In genomic region chr17:90695086-90695584, GRCm38 (mm10) we compare ENCODE assay signal across 29 mouse cellular contexts.
A peak's percentile ranks its signal among the peaks of the same experiment; 100 is the strongest.
DNase-seq lines count a peak whose midpoint lies in the region; ATAC-seq and TF ChIP-seq lines count a peak whose summit lies in the region.
"Had no signal": no experiment of that assay in that cellular context is flagged by ENCODE, and none has a peak within 500 bp of the region (broad histone marks: within the 10 kb centered on the region; RNA-seq: fewer than 3 reads in every experiment).

No protein-coding gene starts in this region.

- no peak for ATAC-seq in cerebellum, adult (ENCODE audit: insufficient number of reproducible peaks, low FRiP score, low TSS enrichment)
- ATAC-seq in forebrain, postnatal 0 days = no peak
- ATAC-seq in hindbrain, embryonic 14.5 days (ENCODE audit: low FRiP score) = no peak
- no peak for ATAC-seq in hindbrain, embryonic 16.5 days
- ATAC-seq in midbrain, embryonic 15.5 days (replicated peaks) = no peak
- ATAC-seq in midbrain, postnatal 0 days (ENCODE audit: low FRiP score) = no peak
- ATAC-seq: intestine, embryonic 16.5 days; Patski had no signal

- no peaks in the 10 kb centered on the region for H3K9me3 ChIP-seq in forebrain, embryonic 10.5 days
- no peaks in the 10 kb centered on the region for H3K9me3 ChIP-seq in forebrain, postnatal 0 days (ENCODE audit: low read length)
- H3K9me3 ChIP-seq in hindbrain, embryonic 14.5 days (ENCODE audit: control insufficient read depth, low read length) = no peaks in the 10 kb centered on the region
- H3K9me3 ChIP-seq in hindbrain, embryonic 16.5 days (ENCODE audit: control insufficient read depth, low read length) = no peaks in the 10 kb centered on the region
- H3K9me3 ChIP-seq in midbrain, embryonic 15.5 days = no peaks in the 10 kb centered on the region
- H3K9me3 ChIP-seq in midbrain, postnatal 0 days (ENCODE audit: low read length) = no peaks in the 10 kb centered on the region
- H3K9me3 ChIP-seq: embryonic facial prominence, embryonic 12.5 days; G1E; limb, embryonic 12.5 days; liver, embryonic 15.5 days; neural tube, embryonic 15.5 days; stomach, embryonic 15.5 days had no signal

- no peaks in the 10 kb centered on the region for H3K36me3 ChIP-seq in forebrain, embryonic 10.5 days (replicated peaks)
- H3K36me3 ChIP-seq in forebrain, postnatal 0 days (ENCODE audit: insufficient read depth) = no peaks in the 10 kb centered on the region
- H3K36me3 ChIP-seq in hindbrain, embryonic 14.5 days (replicated peaks; ENCODE audit: control insufficient read depth, insufficient read depth) = no peaks in the 10 kb centered on the region
- H3K36me3 ChIP-seq in hindbrain, embryonic 16.5 days (ENCODE audit: control insufficient read depth, insufficient read depth, low read length) = no peaks in the 10 kb centered on the region
- no peaks in the 10 kb centered on the region for H3K36me3 ChIP-seq in midbrain, embryonic 15.5 days (replicated peaks)
- no peaks in the 10 kb centered on the region for H3K36me3 ChIP-seq in midbrain, postnatal 0 days (ENCODE audit: insufficient read depth, low read length)
- H3K36me3 ChIP-seq: embryonic facial prominence, embryonic 12.5 days; G1E; limb, embryonic 12.5 days; liver, embryonic 15.5 days; neural tube, embryonic 15.5 days; stomach, embryonic 15.5 days had no signal

- H3K27ac ChIP-seq in forebrain, embryonic 10.5 days = peak overlapping the region; percentile 78
- no peak overlapping the region for H3K27ac ChIP-seq in forebrain, postnatal 0 days (ENCODE audit: low read depth, low read length)
- H3K27ac ChIP-seq in hindbrain, embryonic 14.5 days = peak overlapping the region; percentile 79; the same call in 1 of the 2 replicates
- no peak overlapping the region for H3K27ac ChIP-seq in hindbrain, embryonic 16.5 days (ENCODE audit: low read depth, low read length)
- peak overlapping the region; percentile 65; the same call in 1 of the 2 replicates for H3K27ac ChIP-seq in midbrain, embryonic 15.5 days
- H3K27ac ChIP-seq in midbrain, postnatal 0 days (ENCODE audit: low read depth, low read length) = no peak overlapping the region
- H3K27ac ChIP-seq: kidney, postnatal 0 days; liver, embryonic 15.5 days; stomach, embryonic 15.5 days had no signal

- no peak overlapping the region for H3K9ac ChIP-seq in forebrain, postnatal 0 days
- H3K9ac ChIP-seq in hindbrain, embryonic 14.5 days = no peak overlapping the region
- no peak overlapping the region for H3K9ac ChIP-seq in hindbrain, embryonic 16.5 days (ENCODE audit: low read depth, low read length)
- no peak overlapping the region for H3K9ac ChIP-seq in midbrain, embryonic 15.5 days
- no peak overlapping the region for H3K9ac ChIP-seq in midbrain, postnatal 0 days (replicated peaks; ENCODE audit: low read length, poor library complexity, severe bottlenecking)
- H3K9ac ChIP-seq: embryonic facial prominence, embryonic 12.5 days; limb, embryonic 12.5 days; liver, embryonic 15.5 days; lung, embryonic 14.5 days; neural tube, embryonic 15.5 days; stomach, embryonic 15.5 days had no signal

- peak; percentile 39 to 40 for DNase-seq in cerebellum, adult 18-20 months
- no peak for DNase-seq in forebrain, embryonic 10.5 days (ENCODE audit: extremely low spot score, low spot score)
- no peak for DNase-seq in forebrain, postnatal 0 days
- no peak for DNase-seq in hindbrain, embryonic 14.5 days (ENCODE audit: low spot score)
- no peak for DNase-seq in midbrain, postnatal 0 days (ENCODE audit: low spot score)
- DNase-seq: adrenal gland, postnatal 10 days; embryo, embryonic 11 days; gastrocnemius, postnatal 36 days; heart, adult 18-20 months; heart, postnatal 36 days; kidney, adult 8-10 months; kidney, postnatal 4 days; lung, embryonic 14.5 days; lung, postnatal 14 days; retina, postnatal 1 day; right cerebral cortex, postnatal 25 days had no signal

- H3K27me3 ChIP-seq in forebrain, embryonic 10.5 days (ENCODE audit: poor library complexity, severe bottlenecking) = peaks cover 66% of the 10 kb centered on the region
- no peaks in the 10 kb centered on the region for H3K27me3 ChIP-seq in forebrain, postnatal 0 days (ENCODE audit: insufficient read depth, low read length)
- no peaks in the 10 kb centered on the region for H3K27me3 ChIP-seq in hindbrain, embryonic 14.5 days (ENCODE audit: control insufficient read depth, insufficient read depth, low read length)
- no peaks in the 10 kb centered on the region for H3K27me3 ChIP-seq in hindbrain, embryonic 16.5 days (replicated peaks; ENCODE audit: control insufficient read depth, insufficient read depth, low read length)
- no peaks in the 10 kb centered on the region for H3K27me3 ChIP-seq in midbrain, embryonic 15.5 days (replicated peaks)
- no peaks in the 10 kb centered on the region for H3K27me3 ChIP-seq in midbrain, postnatal 0 days (ENCODE audit: insufficient read depth, low read length)
- H3K27me3 ChIP-seq: embryonic facial prominence, embryonic 12.5 days; limb, embryonic 12.5 days; liver, embryonic 15.5 days; neural tube, embryonic 15.5 days; stomach, embryonic 15.5 days had no signal

- 97% methylated on average over 5 of the region's 5 CpGs for WGBS in forebrain, embryonic 10.5 days
- WGBS in forebrain, postnatal 0 days = 76% methylated on average over 5 of the region's 5 CpGs
- 80% methylated on average over 5 of the region's 5 CpGs for WGBS in hindbrain, embryonic 14.5 days
- WGBS in hindbrain, embryonic 16.5 days = 79% methylated on average over 5 of the region's 5 CpGs
- 88% methylated on average over 5 of the region's 5 CpGs for WGBS in midbrain, embryonic 15.5 days
- WGBS in midbrain, postnatal 0 days = 88% methylated on average over 5 of the region's 5 CpGs

- no peak for TF ChIP-seq CTCF in forebrain, postnatal 0 days (IDR thresholded peaks at IDR 0.05; ENCODE audit: low read depth)
- TF ChIP-seq CTCF in midbrain, postnatal 0 days (IDR thresholded peaks at IDR 0.05) = no peak

- H3K4me2 ChIP-seq in forebrain, postnatal 0 days (ENCODE audit: low read depth) = no peak overlapping the region
- no peak overlapping the region for H3K4me2 ChIP-seq in hindbrain, embryonic 14.5 days (replicated peaks)
- H3K4me2 ChIP-seq in hindbrain, embryonic 16.5 days (ENCODE audit: low read length) = no peak overlapping the region
- no peak overlapping the region for H3K4me2 ChIP-seq in midbrain, embryonic 15.5 days
- no peak overlapping the region for H3K4me2 ChIP-seq in midbrain, postnatal 0 days (ENCODE audit: low read depth, low read length, poor library complexity, severe bottlenecking)
- H3K4me2 ChIP-seq: embryonic facial prominence, embryonic 12.5 days; heart, embryonic 11.5 days; limb, embryonic 12.5 days; liver, embryonic 15.5 days; lung, embryonic 14.5 days; neural tube, embryonic 15.5 days; stomach, embryonic 15.5 days had no signal

- peaks cover 41% of the 10 kb centered on the region for H3K4me1 ChIP-seq in forebrain, embryonic 10.5 days
- no peaks in the 10 kb centered on the region for H3K4me1 ChIP-seq in forebrain, postnatal 0 days (ENCODE audit: insufficient read depth)
- H3K4me1 ChIP-seq in hindbrain, embryonic 14.5 days (replicated peaks; ENCODE audit: control insufficient read depth, insufficient read depth, low read length) = peaks cover 21% of the 10 kb centered on the region
- peaks cover 10% of the 10 kb centered on the region for H3K4me1 ChIP-seq in hindbrain, embryonic 16.5 days (ENCODE audit: control insufficient read depth, insufficient read depth, low read depth, low read length)
- H3K4me1 ChIP-seq in midbrain, embryonic 15.5 days = peaks cover 25% of the 10 kb centered on the region
- H3K4me1 ChIP-seq in midbrain, postnatal 0 days (ENCODE audit: insufficient read depth, low read length) = peaks cover 7% of the 10 kb centered on the region; the same call in 1 of the 2 replicates
- H3K4me1 ChIP-seq: liver, embryonic 15.5 days; stomach, embryonic 15.5 days had no signal

- H3K4me3 ChIP-seq in forebrain, embryonic 10.5 days = no peak overlapping the region
- no peak overlapping the region for H3K4me3 ChIP-seq in forebrain, postnatal 0 days (ENCODE audit: low read depth, low read length)
- no peak overlapping the region for H3K4me3 ChIP-seq in hindbrain, embryonic 14.5 days (replicated peaks; ENCODE audit: low read length)
- no peak overlapping the region for H3K4me3 ChIP-seq in hindbrain, embryonic 16.5 days (ENCODE audit: low read length)
- no peak overlapping the region for H3K4me3 ChIP-seq in midbrain, embryonic 15.5 days
- no peak overlapping the region for H3K4me3 ChIP-seq in midbrain, postnatal 0 days (ENCODE audit: low read depth, low read length)
- H3K4me3 ChIP-seq: embryonic facial prominence, embryonic 12.5 days; limb, embryonic 12.5 days; liver, embryonic 15.5 days; neural tube, embryonic 15.5 days; stomach, embryonic 15.5 days had no signal

Comparison
In these comparisons a context has a peak if more than half of its experiments do, and no peak if none do; other contexts are left out.
1. H3K27ac ChIP-seq: peak in forebrain, embryonic 10.5 days (single experiment), hindbrain, embryonic 14.5 days (single experiment) and midbrain, embryonic 15.5 days (single experiment); none in forebrain, postnatal 0 days (single experiment), hindbrain, embryonic 16.5 days (single experiment) and midbrain, postnatal 0 days (single experiment).
2. DNase-seq: peak in cerebellum, adult 18-20 months (2 of 2); none in forebrain, embryonic 10.5 days (single experiment), forebrain, postnatal 0 days (single experiment), hindbrain, embryonic 14.5 days (single experiment) and midbrain, postnatal 0 days (single experiment).